Mouse (Mus musculus) gastrocnemius, postnatal 10 days (tissue): ENCODE results near the gene Gatad2b. TPM values are rescaled to one million over a fixed set of nuclear protein-coding genes. Genes with fewer than 3 reads are reported as not detected.
A peak's percentile ranks its signal among the peaks of the same experiment; 100 is the strongest.
"Not testable (repeated sequence)": the region's sequence is repeated elsewhere in the genome, so short reads cannot be mapped to it uniquely, and the experiment has no call there.

Experiments
- DNase-seq: peaks from one replicate; pipeline ENCODE4 v3.0.0; 2021; ENCODE audit warnings: mixed read lengths
- total RNA-seq, 2 experiments: library from RNA; stranded (reverse); gene quantifications; 2 replicates each; pipeline ENCODE4 v1.2.3; 2021

Gene Gatad2b
- total RNA-seq, 2 experiments from 2014 or later: 48.5 to 57.8 TPM

DNA sequence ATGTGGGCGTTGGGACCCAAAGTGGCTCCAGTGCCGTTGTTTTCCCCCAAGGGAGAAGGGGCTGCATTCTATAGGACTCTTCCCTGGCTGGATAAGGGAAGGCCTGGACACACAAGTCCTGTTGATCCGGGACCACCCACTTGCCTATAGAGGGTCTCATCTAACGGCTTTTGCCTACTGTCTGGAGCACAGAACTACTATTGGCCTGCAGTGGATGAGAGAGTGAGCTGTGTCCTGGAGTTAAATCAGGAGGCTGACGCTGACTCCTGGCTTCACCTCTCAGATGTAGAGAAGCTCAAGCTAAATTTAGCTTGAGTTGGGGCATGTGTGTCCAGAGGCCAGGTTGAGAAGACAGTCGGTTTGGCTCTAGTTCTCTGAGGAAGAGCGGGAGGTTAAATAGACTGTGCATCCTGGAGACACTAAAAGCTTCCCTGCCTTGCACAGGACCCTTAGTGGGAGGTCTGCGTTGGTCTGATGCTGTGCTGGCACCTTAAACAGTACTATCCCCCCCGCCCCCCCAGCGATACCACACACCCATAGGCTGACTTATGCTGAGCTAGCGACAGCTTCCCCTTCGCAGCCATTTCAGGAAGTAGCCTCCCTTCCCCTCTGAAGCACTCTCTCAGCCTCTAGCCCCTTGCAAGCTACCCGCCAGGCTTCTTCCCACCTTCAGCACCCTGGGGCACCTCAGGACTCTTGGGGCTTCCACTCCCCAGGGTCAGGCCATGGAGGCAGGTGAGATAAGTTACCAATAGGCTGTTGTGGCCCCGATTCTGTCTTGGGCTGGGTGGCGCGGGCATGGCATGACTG, 26.8 kb upstream of the Gatad2b start:
- DNase-seq: no peak

DNA sequence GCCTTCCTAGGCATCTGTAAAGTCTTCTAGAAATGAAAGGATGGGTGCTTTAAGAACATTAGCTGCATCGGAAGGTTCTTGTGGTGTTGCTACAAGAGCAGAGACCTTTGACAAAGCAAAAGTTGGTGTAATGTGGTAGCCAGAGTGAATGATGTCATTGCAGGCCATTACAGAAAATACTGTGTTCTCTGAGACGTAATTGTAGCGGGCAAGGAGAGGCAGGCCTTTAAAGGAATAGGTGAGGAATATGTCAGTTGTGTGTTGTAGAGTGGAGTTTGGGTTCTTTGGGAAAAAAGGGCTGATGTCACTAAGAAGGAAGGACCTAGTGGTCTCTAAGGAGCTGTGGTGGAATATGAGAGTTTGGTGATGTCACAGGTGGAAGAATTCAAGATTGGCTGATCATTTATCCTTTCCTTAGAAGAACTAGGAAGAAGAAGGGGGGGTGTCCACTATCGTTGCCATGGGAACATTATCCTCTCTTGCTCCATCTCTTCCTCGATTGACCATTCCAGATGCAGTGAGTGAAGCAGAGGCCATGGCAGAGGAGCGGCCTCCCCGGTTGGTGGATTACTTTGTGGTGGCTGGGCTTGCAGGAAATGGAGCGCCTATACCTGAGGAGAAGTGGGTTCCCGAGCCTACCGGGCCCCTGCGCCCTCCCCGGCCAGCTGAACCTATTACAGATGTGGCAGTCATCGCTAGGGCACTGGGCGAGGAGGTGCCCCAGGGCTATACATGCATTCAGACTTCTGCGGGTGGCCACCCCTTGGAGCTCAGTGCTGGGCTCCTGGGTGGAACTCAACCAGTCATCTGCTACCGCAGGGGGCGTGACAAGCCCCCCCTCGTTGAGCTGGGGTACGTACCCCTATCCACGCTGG, 25.8 kb upstream of the Gatad2b start:
- no peak for DNase-seq

DNA sequence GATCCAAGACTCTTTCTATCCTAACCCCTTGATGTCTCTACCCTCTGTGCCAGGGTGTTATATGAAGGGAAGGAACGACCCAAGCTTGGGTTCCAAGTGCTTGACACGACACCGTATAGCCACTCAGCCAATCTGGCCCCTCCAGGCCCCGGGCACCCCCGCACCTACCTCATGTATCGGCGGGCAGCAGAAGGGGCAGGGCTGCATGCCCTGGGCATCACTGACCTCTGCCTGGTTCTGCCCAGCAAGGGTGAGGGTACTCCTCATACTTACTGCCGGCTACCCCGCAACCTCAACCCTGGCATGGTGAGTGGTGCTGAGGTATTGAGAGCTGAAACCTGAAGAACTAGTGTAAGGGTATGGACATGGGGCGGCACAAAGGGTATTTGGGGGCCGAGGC, 24.8 kb upstream of the Gatad2b start:
- DNase-seq: no peak

DNA sequence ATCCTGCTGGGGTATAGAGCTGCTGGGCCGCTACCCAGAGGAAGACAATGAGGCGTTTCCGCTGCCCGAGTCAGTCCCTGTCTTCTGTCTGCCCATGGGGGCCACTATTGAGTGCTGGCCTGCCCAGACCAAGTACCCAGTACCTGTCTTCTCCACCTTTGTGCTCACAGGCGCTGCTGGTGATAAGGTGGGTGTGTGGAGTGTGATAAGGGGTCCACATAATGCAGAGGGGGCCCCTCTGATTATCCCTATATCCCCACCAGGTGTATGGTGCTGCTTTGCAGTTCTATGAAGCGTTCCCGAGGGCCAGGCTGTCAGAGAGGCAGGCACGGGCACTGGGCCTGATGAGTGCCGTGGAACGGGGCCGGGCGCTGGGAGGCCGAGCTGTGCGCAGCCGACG, 24.0 kb upstream of the Gatad2b start:
- DNase-seq: no peak

DNA sequence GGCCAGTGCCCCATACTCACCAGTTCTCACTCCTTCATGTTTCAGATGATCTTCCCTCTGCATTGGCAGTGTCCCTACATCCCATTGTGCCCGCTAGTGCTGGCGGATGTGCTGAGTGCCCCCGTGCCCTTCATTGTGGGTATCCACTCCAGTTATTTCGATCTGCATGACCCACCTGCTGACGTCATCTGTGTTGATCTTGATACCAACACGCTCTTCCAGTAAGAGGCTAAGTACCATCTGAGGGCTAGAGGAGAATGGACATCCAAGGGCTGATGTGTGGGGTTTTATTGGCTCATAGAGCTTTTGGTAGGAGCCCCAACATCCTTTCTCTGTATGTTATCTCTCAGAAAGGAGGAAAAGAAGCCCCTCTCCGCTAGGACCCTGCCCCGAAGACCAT, 22.2 kb upstream of the Gatad2b start:
- DNase-seq: no peak

DNA sequence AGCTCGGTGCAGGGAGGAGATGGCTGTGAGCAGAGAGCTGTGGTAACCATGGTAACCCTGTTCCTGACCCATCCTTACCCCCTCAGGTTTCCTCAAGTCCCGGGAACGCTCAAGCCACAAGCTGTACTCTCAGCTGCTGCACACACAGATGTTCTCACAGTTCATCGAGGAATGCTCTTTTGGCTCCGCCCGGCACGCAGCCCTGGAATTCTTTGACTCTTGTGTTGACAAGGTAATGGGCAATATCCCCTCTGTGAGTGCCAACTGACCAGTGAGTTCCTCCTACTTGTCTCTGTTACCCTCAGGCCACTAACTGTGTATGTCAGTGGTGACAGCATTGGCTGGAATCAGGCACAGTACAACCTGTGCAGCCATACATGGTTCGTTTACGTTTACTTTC, 20.8 kb upstream of the Gatad2b start:
- DNase-seq: no peak

DNA sequence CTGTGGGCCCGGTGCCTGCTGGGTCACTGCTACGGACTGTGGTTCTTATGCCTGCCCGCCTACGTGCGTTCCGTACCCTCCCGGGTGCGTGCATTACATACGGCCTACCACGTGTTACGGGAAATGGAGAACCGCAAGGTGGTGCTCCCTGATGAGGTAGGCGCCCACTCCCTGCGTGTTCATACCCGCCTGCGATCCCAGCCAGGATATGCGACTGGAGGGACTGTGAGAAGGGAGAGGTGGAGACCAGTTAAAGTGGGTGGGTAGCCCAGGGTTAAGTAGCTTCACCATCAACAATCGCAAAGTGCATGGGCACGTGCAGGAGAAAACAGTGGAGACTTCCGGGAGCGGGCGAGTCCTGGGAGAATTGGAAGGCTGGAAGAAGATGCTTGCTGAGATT, 19.1 kb upstream of the Gatad2b start:
- no peak for DNase-seq

DNA sequence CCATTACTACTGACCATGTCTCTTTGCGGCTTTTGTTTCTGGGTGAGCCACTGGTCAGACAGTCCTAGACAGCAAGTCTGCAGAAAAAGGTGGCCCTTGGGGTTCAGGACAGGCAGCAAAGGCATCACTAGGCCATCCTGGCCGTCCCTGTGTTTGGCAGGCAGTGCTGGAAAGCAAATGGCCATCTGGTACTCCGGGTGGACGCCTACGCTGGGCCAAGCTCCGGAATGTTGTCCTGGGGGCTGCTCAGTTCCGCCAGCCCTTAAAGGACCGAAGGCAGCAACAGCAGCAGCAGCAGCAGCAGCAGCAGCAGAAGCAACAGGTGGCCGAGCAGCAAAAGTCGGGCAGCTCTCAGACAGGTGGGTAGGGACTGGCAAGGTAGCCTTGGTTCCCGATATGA, 17.7 kb upstream of the Gatad2b start:
- no peak for DNase-seq

DNA sequence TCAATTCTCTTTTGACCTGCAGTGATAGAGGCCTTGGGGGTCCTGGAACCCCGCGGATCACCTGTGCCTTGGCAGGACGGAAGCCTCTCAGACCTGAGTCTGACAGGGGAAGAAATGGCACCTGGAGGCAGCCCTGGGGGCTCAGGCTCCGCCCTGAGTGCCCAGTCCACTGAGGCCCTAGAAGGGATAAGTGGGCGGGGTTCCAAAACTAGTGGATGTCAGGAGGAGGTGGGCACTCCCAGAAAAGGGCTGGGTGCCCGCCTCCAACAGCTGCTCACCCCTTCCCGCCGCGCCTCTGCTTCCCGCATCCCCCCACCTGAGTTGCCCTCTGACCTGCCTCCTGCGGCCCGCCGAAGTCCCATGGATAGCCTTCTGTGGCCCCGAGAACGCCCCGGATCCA, 16.1 kb upstream of the Gatad2b start:
- DNase-seq: no peak

DNA sequence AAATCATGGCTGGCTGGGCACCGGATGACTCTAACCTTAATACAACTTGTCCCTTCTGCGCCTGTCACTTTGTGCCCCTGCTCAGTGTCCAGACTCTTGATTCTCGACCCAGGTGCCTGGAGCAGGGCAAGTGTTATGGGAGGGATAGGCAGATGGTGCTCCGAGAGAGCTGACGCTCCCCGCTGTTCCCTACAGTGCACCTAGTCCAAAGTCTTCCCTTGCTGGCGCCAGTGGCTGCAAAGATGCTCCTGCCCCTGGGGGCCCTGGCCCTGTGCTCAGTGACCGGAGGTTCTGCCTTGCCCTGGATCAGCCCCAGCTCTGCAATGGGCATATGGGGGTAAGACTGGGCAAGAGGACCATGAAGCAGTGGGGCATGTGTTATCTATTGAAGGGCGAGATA, 15.2 kb upstream of the Gatad2b start:
- no peak for DNase-seq

DNA sequence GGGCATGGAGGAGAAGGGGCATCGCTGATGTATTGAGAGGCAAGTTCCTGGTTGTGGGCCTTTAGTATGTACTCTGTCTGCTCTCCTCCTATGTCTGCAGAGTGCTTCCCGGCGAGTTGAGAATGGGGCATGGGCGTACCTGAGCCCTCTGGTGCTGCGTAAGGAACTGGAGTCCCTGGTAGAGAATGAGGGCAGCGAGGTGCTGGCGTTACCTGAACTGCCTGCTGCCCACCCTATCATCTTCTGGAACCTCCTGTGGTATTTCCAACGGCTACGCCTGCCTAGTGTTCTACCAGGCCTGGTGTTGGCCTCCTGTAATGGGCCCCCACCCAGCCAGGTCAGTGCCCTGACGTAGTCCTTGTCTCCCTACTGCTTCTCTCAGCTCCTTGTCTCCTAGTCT, 14.8 kb upstream of the Gatad2b start:
- DNase-seq: no peak

DNA sequence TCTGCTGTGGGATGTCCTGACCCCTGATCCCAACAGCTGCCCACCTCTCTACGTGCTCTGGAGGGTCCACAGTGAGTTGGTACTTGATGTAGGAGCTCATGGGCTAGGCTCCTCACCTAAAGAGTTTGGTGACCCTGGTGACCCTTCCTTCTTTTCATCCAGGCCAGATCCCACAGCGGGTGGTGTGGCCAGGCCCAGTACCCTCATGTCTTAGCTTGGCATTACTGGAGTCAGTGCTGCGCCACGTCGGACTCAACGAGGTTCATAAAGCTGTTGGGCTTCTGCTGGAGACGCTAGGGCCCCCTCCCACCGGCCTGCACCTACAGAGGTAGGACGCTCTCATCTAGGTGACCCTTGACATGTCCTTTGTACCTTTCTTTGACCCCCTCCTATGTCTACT, 13.8 kb upstream of the Gatad2b start:
- no peak for DNase-seq

DNA sequence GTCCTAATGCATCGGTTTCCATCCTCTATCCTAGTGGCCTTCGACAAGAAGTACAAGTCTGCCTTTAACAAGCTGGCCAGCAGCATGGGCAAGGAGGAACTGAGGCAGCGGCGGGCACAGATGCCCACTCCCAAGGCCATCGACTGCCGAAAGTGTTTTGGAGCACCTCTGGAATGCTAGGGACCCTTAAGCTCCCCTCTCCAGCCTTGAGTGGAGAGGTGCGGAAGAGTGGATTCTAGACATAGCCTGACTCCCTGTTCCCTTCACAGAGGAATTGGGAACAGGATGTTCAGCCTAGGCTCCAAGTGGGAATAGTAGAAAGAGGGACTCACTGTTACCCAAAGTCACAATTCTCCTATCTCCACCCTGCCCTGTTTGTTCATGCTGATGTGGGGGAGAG, 13.2 kb upstream of the Gatad2b start:
- DNase-seq: no peak

DNA sequence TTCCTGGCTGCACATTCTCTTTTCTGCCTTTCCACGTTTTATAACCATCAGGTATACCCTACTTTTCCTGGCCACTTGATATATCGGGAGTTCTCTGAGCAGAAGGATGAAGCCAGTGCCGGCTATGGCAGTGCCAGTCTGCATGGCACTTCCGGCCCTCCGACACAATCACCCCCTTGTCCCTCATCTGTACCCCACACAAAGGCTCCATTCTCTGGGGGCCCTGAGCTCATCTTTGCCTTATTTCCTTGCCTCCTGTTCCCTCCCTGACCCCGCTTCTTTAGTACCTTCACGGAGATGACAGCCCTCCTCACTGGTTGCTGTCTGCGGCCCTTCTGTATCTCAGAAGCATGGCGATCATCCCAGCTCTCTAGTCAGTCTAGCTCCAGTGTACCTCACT, 12.3 kb upstream of the Gatad2b start:
- no peak for DNase-seq

DNA sequence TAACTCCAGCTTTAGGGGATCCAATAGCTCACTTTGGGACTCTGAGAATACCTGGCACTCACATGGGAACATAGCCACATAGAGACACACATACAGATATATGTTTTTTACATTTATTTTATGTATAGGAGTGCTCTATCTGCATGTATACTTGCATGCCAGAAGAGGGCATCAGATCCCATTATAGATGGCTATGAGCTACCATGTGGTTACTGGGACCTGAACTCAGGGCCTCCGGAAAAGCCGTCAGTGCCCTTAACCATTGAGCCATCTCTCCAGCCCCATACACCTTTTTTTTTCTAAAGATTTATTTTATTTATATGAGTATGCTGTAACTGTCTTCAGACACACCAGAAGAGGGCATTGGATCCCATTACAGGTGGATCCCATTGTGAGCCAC, 8.8 kb upstream of the Gatad2b start:
- DNase-seq: no peak

DNA sequence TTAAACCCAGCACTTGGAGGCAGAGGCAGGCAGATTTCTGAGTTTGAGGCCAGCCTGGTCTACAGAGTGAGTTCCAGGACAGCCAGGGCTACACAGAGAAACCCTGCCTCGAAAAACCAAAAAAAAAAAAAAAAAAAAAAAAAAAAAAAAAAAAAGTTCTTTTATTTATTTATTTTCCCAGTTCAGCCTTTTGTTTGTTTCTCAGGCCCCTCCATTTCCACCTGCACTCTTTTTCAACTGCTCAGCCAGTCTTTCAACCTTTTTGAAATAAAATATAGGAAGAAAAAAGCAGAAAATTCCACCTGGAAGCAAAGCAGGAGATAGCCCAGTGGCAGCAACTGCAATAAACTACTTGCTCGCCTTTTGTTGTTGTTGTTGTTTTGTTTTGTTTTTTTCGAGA, 3.6 kb upstream of the Gatad2b start:
- DNase-seq: not testable (repeated sequence)

DNA sequence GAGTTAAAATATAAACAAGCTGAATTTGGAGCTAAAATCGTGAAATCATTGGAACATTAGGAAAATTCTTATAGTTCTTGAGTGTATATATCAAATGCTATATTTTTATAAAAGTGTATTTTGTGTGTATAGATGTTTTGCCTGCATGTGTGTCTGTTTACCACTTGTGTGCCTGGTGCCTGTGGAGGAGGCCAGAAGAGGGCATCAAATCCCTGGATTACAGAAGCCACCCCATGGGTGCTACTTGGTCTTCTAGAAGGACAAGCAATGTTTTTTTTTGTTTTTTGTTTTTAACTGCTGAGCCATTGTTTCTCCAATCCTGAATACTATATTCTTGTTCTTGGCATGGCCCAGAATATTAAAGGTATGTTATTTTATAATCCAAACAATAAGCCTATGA, 2.4 kb upstream of the Gatad2b start:
- no peak for DNase-seq

DNA sequence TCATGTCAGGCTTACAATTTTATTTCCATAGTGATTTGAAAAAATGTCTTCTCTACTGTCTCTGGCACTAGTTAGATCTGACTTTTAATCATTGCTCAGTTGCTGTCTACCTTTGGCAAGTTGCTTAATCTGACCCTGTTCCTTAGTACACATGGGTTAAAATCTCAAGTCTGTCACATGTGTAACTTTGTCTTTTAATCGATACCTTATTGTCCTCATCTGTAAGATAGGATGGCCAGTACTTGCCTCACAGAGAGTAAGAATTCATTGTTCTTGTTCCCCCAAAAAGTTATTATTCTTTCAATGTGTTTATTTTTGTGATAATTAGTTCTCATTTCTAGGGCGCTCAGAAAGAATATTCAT, 1.0 kb upstream of the Gatad2b start:
- no peak for DNase-seq

DNA sequence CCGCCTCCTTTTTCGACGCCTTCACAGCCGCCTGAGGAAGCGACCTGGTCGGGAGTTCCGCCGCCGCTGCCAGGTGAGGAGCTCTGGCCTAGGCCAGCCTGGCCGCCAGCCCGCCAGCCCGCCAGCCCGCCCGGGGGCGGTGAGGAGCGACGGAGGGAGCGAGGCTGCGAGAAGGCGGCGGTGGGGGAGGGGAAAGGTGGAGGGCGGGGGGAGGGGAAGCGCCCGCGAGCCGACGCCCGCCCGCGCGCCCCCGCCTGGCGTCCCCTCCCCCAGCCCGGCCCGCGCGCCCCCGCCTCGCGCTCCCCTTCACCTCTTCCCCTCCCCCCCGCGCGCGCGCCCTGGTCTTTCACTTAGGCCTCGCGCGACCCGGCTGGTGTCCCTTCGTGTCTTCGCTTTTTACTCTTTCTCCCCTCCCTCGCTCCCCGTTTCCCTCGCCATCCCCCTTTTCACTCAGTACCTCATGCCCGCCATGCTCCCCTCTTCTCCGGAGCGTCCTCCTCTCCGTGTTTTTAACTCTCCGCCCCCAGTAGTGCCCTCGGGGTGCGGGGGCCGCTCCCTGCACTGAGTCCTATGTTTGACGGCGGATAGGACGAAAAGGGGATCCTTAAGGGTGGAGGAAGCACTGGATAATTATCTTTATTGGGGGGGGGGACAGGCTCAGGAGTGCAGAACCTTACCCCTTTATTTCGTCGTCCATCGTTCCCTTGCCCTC, 530 bp downstream of the Gatad2b start:
- DNase-seq: peak; percentile 80

DNA sequence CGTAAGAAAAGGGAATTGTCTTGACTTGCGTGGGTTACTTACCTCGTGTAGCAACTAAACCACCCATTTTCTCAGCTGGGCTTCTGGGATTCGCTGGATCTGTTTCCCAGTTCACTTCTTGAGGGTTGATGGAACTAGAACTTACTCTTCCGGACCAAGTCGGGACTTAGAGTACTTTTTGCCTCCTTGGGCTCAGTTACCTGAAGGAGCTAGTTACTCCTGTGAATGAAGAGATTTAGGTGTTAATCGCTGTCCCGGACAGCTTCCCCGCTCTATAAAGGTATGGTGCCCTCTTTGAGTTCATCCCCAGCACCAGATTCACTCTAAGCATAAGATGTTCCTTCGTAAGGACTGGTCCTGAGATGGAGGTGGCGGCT, 1.1 kb downstream of the Gatad2b start:
- DNase-seq: no peak

DNA sequence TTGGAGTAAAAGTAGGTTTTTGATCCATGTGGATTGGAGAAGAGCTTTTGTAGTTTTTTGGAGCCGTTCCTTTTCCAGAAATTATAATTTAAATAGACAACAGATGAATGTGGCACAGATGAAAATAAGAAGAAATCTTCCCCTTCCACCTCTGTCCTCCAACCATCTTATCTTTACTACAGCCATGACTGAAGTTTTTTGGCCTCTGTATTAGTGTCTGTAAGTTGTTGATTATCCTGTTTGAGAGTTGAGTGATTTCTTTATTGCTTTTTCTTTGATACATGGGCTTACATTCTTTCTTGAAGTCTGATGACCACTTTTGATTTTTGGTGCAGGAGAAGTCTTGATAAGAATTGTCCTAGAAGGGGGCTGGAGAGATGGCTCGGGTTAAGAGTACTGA, 1.7 kb downstream of the Gatad2b start:
- DNase-seq: no peak

DNA sequence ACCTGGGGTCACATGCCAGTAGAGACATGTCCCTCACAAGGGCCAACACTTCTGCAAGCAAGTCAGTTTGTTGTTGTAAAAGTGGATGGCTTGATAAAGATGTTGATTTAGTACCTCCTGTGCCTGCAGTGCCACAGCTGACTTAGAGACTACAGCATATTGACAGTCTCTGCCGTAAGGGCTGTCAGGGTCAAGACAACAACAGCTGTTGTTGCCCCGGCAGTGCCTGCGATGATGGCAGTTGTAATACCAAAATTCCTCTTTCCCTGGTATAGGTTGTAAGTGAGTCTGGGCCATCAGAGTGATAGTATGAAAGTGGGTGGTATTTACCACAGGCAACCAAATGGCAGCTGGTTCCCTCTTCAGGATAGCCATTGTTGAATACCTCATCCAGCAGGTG, 12.8 kb downstream of the Gatad2b start:
- no peak for DNase-seq

DNA sequence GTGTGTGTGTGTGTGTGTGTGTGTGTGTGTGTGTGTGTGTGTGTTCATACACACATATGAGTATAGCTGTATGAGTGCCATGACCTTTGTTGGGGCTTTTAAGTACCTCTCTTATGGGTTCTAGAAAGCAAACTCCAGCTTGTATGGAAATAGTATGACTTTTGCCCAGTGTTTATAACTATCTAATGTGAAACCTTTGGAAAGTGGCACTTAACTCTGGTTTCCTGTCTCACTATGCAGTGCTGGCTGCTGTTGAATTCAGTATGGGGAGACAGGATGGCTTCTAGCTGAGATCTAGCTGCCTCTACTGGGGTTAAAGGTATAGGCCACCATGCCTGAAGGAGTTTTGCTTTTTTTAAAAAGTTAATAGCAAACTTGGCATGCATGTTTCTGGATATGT, 16.6 kb downstream of the Gatad2b start:
- DNase-seq: no peak
